Mouse (Mus musculus): ENCODE data around the gene Med12l. TPM values are rescaled to one million over a fixed set of nuclear protein-coding genes. Genes with fewer than 3 reads are reported as not detected.

Gene Med12l
- 2.8 TPM in 2 replicates for polyA plus RNA-seq (2014; fragmentation: Nextera tagmentation; extraction: Ambion mirVana)

DNA sequence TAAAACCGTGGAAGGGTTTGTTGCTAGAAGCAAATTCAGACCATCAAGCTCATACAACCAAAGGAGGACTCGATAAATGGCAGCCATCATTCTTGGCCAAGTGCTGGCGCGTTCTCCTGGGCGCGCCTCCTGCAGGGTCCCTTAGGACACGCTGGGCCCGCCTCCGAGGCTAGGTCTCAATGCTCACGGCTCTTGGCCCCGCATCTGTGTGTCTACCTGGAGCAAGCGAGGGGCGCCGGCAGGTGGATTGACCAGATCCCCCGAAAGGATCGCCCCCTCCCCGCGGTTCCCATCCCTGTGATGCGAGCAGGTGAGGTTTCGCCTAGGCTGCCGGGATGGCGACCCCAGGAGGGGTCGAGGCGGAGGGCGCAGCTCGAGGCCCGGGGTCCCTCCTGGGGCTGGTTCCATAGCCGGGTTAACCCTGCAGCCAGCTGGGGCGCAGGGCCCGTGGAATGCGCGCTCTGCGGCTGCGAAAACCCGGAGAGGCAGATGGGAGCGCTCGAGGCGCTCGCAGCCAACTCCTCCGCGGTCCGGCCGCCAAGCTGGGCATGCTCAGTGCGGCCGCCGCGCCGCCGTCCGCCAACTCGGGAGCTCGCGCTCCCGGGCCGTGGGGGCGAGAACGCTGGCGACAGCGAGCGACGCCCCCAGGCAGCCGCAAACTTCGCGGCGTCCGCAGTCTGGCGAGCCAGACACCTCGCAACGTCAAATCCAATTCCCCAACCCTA lies at the start of gene Med12l:
Med12l (plus strand) TSS at position 555 of the 725 bp plus-strand sequence.
- Histone ChIP-seq H3K27me3 (ENCODE audit: insufficient read depth, low read length) (peaks cover 33% of the 10 kb centered on the region), H3K9me3 (ENCODE audit: low read depth, low read length) (no peaks in the 10 kb centered on the region), H3K9ac (peak within 1 kb of the TSS; percentile 64), H3K36me3 (ENCODE audit: insufficient read depth) (no peaks in the 10 kb centered on the region), H3K4me2 (peak within 1 kb of the TSS; percentile 95), H3K4me1 (ENCODE audit: insufficient read depth) (no peaks in the 10 kb centered on the region), H3K27ac (ENCODE audit: low read depth) (peak within 1 kb of the TSS; percentile 89), H3K4me3 (ENCODE audit: low read depth, low read length) (peak within 1 kb of the TSS; percentile 70)
- ATAC-seq (ENCODE audit: insufficient read depth), result peak; percentile 82
- DNase-seq, result peak; percentile 85
- peak; percentile 9; the same call in 1 of the 2 replicates for TF ChIP-seq CTCF (IDR thresholded peaks at IDR 0.05; ENCODE audit: low read depth)
- under 1% methylated on average over 69 of the region's 69 CpGs for WGBS

DNA sequence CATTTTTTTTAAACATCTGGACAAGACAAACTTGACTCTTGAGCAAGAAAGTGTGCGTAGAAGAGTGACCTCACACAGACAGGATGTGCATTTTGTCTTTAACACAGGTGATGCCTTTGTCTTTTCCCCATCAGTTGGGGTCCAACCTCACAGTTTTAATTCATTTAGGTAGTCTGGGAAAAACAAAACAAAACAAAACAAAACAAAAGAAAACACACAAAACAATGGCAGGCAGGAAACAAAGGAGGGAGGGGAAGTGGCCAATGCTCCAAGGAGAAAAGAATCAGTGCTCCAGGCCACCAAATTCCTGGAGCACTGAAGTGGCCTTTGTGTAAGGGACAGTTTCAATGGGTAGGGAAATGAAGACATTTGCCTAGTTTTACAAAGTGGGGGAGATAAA lies 44.5 kb upstream of the Med12l start:
- ATAC-seq (ENCODE audit: insufficient read depth) (no peak), DNase-seq (no peak)
- H3K9me3 ChIP-seq (ENCODE audit: low read depth, low read length), result no peaks in the 10 kb centered on the region
- no peak overlapping the region for H3K27ac ChIP-seq (ENCODE audit: low read depth)
- H3K4me1 ChIP-seq (ENCODE audit: insufficient read depth), result no peaks in the 10 kb centered on the region
- no peak overlapping the region for H3K9ac ChIP-seq
- no peaks in the 10 kb centered on the region for H3K27me3 ChIP-seq (ENCODE audit: insufficient read depth, low read length)
- no peak overlapping the region for H3K4me2 ChIP-seq
- TF ChIP-seq CTCF (IDR thresholded peaks at IDR 0.05; ENCODE audit: low read depth), result no peak
- H3K36me3 ChIP-seq (ENCODE audit: insufficient read depth), result no peaks in the 10 kb centered on the region
- H3K4me3 ChIP-seq (ENCODE audit: low read depth, low read length), result no peak overlapping the region
- WGBS, result 73% methylated on average over 1 of the region's 1 CpGs

DNA sequence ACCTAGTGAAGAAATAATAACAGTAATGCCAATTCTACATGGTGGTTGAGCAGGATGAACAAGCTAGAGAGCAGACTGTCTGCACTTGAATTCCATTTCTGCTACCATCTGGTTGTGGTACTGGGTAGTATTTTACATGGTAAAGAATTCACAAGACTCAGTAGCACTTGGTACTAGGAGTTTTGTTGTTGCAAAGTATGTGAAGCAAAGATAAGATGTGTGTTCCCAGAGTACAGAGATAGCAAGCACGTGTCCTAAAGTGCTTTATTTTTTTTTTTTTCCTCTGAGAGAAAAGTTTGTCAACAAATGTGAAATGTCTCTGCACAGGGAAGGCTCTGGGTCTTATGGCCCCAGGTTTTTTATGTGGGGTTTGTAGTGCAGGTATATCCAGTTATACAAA lies 28.2 kb upstream of the Med12l start:
- ATAC-seq (ENCODE audit: insufficient read depth) (no peak), DNase-seq (no peak)
- WGBS, result 45% methylated on average over 1 of the region's 1 CpGs
- no peaks in the 10 kb centered on the region for H3K27me3 ChIP-seq (ENCODE audit: insufficient read depth, low read length)
- H3K4me2 ChIP-seq, result no peak overlapping the region
- no peaks in the 10 kb centered on the region for H3K4me1 ChIP-seq (ENCODE audit: insufficient read depth)
- TF ChIP-seq CTCF (IDR thresholded peaks at IDR 0.05; ENCODE audit: low read depth), result no peak
- no peak overlapping the region for H3K9ac ChIP-seq
- H3K9me3 ChIP-seq (ENCODE audit: low read depth, low read length), result no peaks in the 10 kb centered on the region
- H3K36me3 ChIP-seq (ENCODE audit: insufficient read depth), result no peaks in the 10 kb centered on the region
- no peak overlapping the region for H3K4me3 ChIP-seq (ENCODE audit: low read depth, low read length)
- no peak overlapping the region for H3K27ac ChIP-seq (ENCODE audit: low read depth)

DNA sequence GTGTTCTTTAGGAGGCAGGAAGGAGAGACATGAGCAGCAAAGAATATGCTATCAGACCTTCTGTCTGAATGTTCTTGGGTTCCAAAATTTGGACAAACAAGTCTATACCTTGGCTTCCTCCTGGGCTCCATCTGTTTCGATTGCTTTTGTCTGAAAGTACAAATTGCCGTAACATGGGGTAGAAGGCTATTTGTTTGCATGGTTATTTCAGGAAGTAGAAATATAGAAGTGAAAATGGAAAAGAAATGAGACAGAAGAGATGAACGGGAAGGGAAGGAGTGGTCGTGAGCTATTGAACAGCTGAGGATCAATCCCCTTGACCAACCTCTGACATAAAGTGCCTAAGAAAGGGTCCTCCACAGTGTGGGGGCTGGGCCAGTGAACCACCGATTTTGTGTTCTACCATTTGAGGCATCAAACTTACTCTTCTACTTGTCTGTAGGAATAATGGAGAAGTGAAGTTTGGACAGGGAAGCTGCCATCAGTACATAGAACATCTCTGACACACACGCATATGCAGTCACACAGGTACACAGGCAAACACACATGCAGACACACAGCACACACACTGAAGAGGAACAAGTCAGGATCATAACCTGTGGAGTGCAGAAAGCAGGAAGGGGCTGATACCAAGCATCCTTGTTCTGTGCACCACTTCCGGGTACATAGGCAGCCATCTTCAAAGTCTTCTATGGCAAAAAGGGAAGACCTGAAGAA lies 27.6 kb upstream of the Med12l start:
- 85% methylated on average over 7 of the region's 7 CpGs for whole genome bisulfite sequencing
- ATAC-seq (ENCODE audit: insufficient read depth) (no peak), DNase-seq (no peak)
- no peaks in the 10 kb centered on the region for H3K36me3 ChIP-seq (ENCODE audit: insufficient read depth)
- H3K27me3 ChIP-seq (ENCODE audit: insufficient read depth, low read length), result no peaks in the 10 kb centered on the region
- no peak overlapping the region for H3K9ac ChIP-seq
- H3K4me3 ChIP-seq (ENCODE audit: low read depth, low read length), result no peak overlapping the region
- no peak for TF ChIP-seq CTCF (IDR thresholded peaks at IDR 0.05; ENCODE audit: low read depth)
- no peak overlapping the region for H3K27ac ChIP-seq (ENCODE audit: low read depth)
- H3K9me3 ChIP-seq (ENCODE audit: low read depth, low read length), result no peaks in the 10 kb centered on the region
- H3K4me1 ChIP-seq (ENCODE audit: insufficient read depth), result no peaks in the 10 kb centered on the region
- no peak overlapping the region for H3K4me2 ChIP-seq

DNA sequence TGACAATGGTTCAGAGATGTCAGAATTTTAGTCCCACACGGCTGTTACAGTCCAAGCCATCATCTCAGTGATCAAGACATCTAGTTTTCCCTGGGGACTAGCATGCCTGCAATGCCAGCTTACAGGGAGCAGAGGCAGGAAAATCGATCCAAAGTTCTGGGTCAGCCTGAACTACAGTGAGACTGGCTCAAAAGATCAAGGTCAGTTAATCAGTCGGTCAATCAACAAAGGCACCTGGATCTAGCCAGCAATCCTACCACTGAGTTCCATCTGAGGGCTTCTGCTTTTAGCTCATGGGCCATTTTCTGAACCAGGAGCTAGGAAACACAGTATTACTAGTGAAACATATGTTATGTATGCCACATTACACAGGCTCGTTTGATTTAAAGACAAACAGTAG lies 25.0 kb upstream of the Med12l start:
- H3K9me3 ChIP-seq (ENCODE audit: low read depth, low read length), result no peaks in the 10 kb centered on the region
- H3K27me3 ChIP-seq (ENCODE audit: insufficient read depth, low read length), result no peaks in the 10 kb centered on the region
- ATAC-seq (ENCODE audit: insufficient read depth), result no peak
- DNase-seq, result no peak
- H3K27ac ChIP-seq (ENCODE audit: low read depth), result no peak overlapping the region
- H3K4me2 ChIP-seq, result no peak overlapping the region
- H3K4me1 ChIP-seq (ENCODE audit: insufficient read depth), result no peaks in the 10 kb centered on the region
- 64% methylated on average over 4 of the region's 4 CpGs for WGBS
- no peaks in the 10 kb centered on the region for H3K36me3 ChIP-seq (ENCODE audit: insufficient read depth)
- TF ChIP-seq CTCF (IDR thresholded peaks at IDR 0.05; ENCODE audit: low read depth), result no peak
- no peak overlapping the region for H3K9ac ChIP-seq
- H3K4me3 ChIP-seq (ENCODE audit: low read depth, low read length), result no peak overlapping the region

DNA sequence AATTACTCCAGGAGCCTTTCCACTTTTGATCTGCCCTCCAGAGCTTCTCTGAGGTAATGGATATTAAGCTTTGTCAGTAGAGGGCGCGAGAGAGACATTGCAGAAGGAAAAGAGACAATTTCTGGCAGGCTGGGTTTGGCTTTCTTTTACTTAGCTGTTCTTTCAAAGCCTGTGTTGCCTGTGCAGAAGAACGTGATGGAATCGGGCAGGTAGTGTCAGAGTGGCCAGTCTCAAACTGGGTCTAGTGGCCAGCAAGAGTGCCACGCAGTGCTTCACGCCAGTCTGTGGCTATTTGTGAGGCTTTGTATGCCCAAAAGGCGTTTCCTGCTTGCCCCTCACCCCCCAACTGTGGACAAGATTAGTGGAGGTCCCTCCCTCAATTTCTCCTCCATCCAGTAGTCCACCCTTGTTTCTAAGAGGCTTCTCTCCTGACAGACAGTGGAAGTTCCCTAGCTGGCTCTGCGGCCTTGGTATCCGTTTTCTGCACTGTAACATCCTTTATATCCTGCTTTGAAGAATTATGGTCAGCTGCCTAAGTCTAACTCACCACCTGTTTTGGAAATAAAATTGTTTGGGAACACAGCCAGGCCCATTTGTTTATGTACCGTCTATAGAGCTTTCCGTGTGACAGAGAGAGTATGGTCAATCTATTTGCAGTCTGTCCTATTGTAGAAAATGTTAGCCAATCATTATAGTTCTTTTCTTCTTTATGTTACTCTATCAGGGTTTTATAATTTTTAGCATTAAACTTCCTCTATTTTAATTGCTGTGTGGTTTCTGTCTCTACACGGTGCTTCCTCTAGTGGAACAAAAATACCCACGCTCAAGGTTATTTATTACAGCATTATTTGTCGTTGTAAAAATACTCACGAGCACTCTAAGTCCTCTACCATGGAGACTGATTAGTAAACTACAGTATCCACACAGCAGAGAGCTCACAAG lies 22.5 kb upstream of the Med12l start:
- peak; percentile 52; the same call in 1 of the 2 replicates for ATAC-seq (ENCODE audit: insufficient read depth)
- peak; percentile 94 for DNase-seq
- no peaks in the 10 kb centered on the region for H3K4me1 ChIP-seq (ENCODE audit: insufficient read depth)
- peak; percentile 83 for TF ChIP-seq CTCF (IDR thresholded peaks at IDR 0.05; ENCODE audit: low read depth)
- H3K27ac ChIP-seq (ENCODE audit: low read depth), result no peak overlapping the region
- H3K9ac ChIP-seq, result no peak overlapping the region
- H3K36me3 ChIP-seq (ENCODE audit: insufficient read depth), result no peaks in the 10 kb centered on the region
- WGBS, result 41% methylated on average over 15 of the region's 15 CpGs
- no peaks in the 10 kb centered on the region for H3K9me3 ChIP-seq (ENCODE audit: low read depth, low read length)
- H3K4me3 ChIP-seq (ENCODE audit: low read depth, low read length), result no peak overlapping the region
- H3K27me3 ChIP-seq (ENCODE audit: insufficient read depth, low read length), result 0 out of 2 replicates have a peak, but pooled peaks cover 3% of the 10 kb centered on the region
- 0 out of 2 replicates have a peak overlapping the region, but pooled peaks have one; percentile 13 for H3K4me2 ChIP-seq
